Mouse (Mus musculus) embryonic facial prominence, embryonic 15.5 days (tissue): ENCODE measurements around the gene Nckap5. TPM values are rescaled to one million over a fixed set of nuclear protein-coding genes. Genes with fewer than 3 reads are reported as not detected.

ENCODE experiments used
- ATAC-seq: fragments of 200-750 bp; cut with Nextera tagmentation; 2 replicates; pipeline ENCODE4 v1.8.0; 2017; ENCODE audit warnings: low read depth, moderate TSS enrichment; ENCODE audit not compliant: insufficient number of reproducible peaks, low FRiP score, low TSS enrichment
- H3K27ac ChIP-seq: fragments of 300-500 bp; sonication (generic); replicated peaks from 2 replicates; pipeline ENCODE4 v1.5.1; 2015; ENCODE audit warnings: mild to moderate bottlenecking, inconsistent platforms
- H3K27me3 ChIP-seq: fragments of 300-500 bp; sonication (generic); 2 replicates; pipeline ENCODE4 v1.6.1; 2015; ENCODE audit warnings: inconsistent platforms
- H3K36me3 ChIP-seq: fragments of 300-500 bp; sonication (generic); 2 replicates; pipeline ENCODE4 v1.6.1; 2015; ENCODE audit warnings: mild to moderate bottlenecking, inconsistent platforms
- H3K4me1 ChIP-seq: fragments of 300-500 bp; sonication (generic); 2 replicates; pipeline ENCODE4 v1.6.1; 2015; ENCODE audit warnings: inconsistent platforms
- H3K4me2 ChIP-seq: fragments of 300-500 bp; sonication (generic); replicated peaks from 2 replicates; pipeline ENCODE4 v1.6.1; 2015; ENCODE audit warnings: mild to moderate bottlenecking, inconsistent platforms
- H3K4me3 ChIP-seq: fragments of 300-500 bp; sonication (generic); replicated peaks from 2 replicates; pipeline ENCODE4 v1.5.1; 2015; ENCODE audit warnings: mild to moderate bottlenecking, inconsistent platforms
- H3K9ac ChIP-seq: fragments of 300-500 bp; sonication (generic); 2 replicates; pipeline ENCODE4 v1.6.1; 2015; ENCODE audit warnings: inconsistent platforms
- H3K9me3 ChIP-seq: fragments of 300-500 bp; sonication (generic); replicated peaks from 2 replicates; pipeline ENCODE4 v1.6.1; 2016; ENCODE audit warnings: inconsistent platforms
- WGBS: fragments of 180-500 bp; shearing (Covaris S2); methylation state at CpG from one replicate; pipeline ENCODE4 v1.1.7; 2015; 5-methylcytosine and 5-hydroxymethylcytosine counted together
- polyA plus RNA-seq: library from polyadenylated mRNA; unstranded; fragments of >200 nt; fragmentation: Nextera tagmentation; extraction: Ambion mirVana; gene quantifications from 2 replicates; pipeline ENCODE4 v1.2.1, GENCODE M21; 2015

The Nckap5 gene
- polyA plus RNA-seq, 1 experiment from 2014 or later: 9.8 TPM

DNA sequence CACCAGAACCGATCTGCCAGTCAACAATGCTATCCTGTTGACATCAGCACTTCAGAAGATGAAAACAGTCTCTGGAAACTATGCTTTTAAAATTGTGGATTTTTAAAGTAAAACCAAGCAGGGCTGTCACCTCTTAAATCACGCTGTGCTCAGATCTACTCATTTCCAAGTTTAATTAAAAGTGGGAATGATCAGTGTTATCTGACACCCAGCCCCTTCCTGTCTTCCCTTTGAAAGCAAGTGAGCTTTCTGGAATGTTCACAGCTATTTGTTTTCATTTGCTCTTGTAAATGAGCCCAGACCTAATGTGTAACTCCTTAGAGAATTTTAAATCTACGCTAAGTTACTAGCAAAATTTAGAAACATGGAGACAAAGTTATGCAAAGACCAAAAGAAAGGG lies 491.3 kb downstream of the Nckap5 start:
- Histone ChIP-seq H3K27ac (no peak overlapping the region), H3K27me3 (no peaks in the 10 kb centered on the region), H3K9ac (no peak overlapping the region), H3K4me2 (no peak overlapping the region), H3K36me3 (no peaks in the 10 kb centered on the region), H3K9me3 (no peaks in the 10 kb centered on the region), H3K4me1 (no peaks in the 10 kb centered on the region), H3K4me3 (no peak overlapping the region)
- 52% methylated on average over 3 of the region's 3 CpGs for WGBS
- no peak for ATAC-seq

DNA sequence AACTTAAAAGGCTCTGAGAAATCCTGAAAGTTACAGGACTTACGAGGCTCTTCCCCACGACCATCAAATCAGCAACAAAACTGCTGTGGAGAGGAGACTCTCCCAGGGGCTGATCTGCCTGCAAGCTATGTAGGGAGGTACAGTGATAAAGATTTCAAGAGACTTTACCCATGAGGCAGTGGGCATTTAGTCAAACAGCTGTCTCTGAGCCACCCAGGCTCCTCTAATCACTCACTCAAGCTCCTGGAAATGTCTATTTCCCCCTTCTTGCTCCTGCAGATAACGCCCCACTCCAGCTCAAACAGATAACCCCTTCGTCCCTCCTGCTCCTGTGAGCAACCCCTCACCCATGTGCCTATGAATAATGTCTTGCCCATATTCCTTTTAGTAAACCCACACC lies 496.4 kb downstream of the Nckap5 start:
- Histone ChIP-seq H3K9ac (no peak overlapping the region), H3K4me3 (no peak overlapping the region), H3K4me1 (no peaks in the 10 kb centered on the region), H3K4me2 (no peak overlapping the region), H3K36me3 (no peaks in the 10 kb centered on the region), H3K27ac (no peak overlapping the region), H3K9me3 (no peaks in the 10 kb centered on the region), H3K27me3 (no peaks in the 10 kb centered on the region)
- no peak for ATAC-seq
- WGBS: 80% methylated on average over 4 of the region's 4 CpGs

DNA sequence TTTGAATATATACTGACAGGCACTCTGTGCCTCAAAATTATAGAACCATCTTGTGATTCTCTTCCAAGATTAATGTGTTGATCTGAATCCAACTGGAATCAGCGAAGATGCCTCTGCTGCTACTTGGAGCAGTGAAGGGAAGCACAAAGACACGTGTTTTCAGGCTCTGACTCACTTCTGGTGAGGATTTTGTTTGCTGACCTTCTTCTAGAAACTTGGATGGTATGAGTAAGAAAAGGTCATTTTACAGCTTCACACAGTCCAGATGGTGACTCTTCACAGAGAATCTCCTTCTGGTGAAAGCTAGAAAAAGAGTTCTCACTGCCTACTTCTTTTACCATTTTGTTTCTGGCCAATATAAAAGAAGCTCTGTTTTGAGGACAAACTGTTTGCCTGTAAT lies 498.6 kb downstream of the Nckap5 start:
- 58% methylated on average over 2 of the region's 2 CpGs for WGBS
- no peak overlapping the region for H3K4me2 ChIP-seq
- H3K9ac ChIP-seq: no peak overlapping the region
- H3K4me3 ChIP-seq: no peak overlapping the region
- no peak for ATAC-seq
- H3K9me3 ChIP-seq: no peaks in the 10 kb centered on the region
- no peaks in the 10 kb centered on the region for H3K36me3 ChIP-seq
- H3K4me1 ChIP-seq: no peaks in the 10 kb centered on the region
- H3K27me3 ChIP-seq: no peaks in the 10 kb centered on the region
- no peak overlapping the region for H3K27ac ChIP-seq

DNA sequence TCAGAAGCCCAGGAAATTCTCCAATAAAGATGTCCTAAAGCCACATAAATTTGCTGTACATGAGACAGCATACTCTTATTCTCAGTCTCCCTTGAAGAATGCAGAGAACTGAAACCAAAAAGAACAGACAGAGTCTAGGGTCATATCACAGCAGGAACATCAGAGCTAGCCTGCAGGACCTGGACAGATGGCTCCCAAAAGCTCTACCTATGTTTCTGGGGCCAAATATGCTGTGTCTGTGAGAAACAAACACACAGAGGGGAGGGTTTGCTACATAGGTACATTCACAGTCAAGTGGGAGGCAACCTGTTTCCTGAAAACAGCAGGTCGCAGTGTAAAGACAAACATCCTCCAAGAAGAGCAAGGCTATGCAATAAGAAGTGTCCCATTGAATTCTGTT lies 509.9 kb downstream of the Nckap5 start:
- no peak overlapping the region for H3K27ac ChIP-seq
- H3K9me3 ChIP-seq: no peaks in the 10 kb centered on the region
- no peaks in the 10 kb centered on the region for H3K36me3 ChIP-seq
- no peak overlapping the region for H3K9ac ChIP-seq
- WGBS: 96% methylated on average over 1 of the region's 1 CpGs
- no peaks in the 10 kb centered on the region for H3K4me1 ChIP-seq
- no peaks in the 10 kb centered on the region for H3K27me3 ChIP-seq
- no peak overlapping the region for H3K4me2 ChIP-seq
- no peak for ATAC-seq
- no peak overlapping the region for H3K4me3 ChIP-seq

DNA sequence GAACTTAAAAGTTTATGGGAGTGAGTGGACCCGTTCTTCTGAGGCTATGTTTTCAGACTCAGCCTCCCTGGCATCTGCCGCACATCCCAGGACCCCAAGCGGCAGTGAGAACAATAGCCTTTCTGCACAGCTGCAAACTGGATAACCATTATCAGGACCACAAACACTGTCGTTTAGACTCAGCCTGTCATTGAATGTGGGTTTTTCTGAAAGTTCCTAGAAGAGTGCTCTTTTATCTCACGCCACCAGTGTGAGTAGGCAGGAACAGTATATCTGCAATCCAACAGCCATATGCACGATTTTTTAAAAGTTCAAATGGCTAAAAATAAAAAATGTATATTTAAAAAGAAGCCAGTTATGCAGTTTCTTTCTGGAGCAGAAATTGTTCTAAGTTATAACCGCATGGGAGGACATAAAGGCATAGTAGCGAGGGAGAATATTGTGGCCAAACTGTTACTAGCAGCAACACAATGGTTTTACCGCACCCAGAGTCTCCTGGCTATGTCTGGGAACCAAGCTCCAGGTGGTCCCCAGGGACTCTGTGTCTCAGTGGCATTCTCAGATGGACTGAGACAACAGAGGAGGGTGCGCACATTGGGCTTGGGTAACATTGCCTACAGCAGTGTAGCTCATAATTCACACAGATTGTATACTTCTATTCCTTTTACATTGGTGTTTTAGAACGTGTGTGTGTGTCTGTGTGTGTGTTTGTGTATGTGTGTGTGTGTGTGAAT lies 512.6 kb downstream of the Nckap5 start:
- Histone ChIP-seq H3K4me3 (no peak overlapping the region), H3K4me1 (no peaks in the 10 kb centered on the region), H3K27me3 (no peaks in the 10 kb centered on the region), H3K4me2 (no peak overlapping the region), H3K9ac (no peak overlapping the region), H3K36me3 (no peaks in the 10 kb centered on the region), H3K27ac (no peak overlapping the region), H3K9me3 (no peaks in the 10 kb centered on the region)
- 74% methylated on average over 11 of the region's 11 CpGs for WGBS
- ATAC-seq: no peak

DNA sequence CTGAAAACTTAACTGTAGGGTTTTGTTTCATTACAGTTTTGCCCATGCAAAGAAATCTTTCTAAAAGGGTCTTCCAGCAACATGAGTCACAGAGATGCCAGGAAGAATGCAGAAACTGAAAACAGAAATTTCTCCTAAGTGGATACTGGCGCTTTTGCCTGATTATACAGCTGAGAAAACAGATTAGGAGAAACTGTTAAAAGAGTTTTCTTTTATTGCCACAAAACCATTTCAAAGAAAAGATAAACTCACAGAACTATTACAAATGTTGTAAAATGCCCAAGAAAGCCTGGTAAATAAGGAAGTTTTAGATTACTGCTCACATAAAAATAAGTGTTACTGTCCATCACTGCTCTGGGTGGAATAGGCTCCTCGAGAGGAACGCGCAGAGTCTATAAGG lies 513.3 kb downstream of the Nckap5 start:
- Histone ChIP-seq H3K4me3 (no peak overlapping the region), H3K9me3 (no peaks in the 10 kb centered on the region), H3K9ac (no peak overlapping the region), H3K4me1 (no peaks in the 10 kb centered on the region), H3K27me3 (no peaks in the 10 kb centered on the region), H3K4me2 (no peak overlapping the region), H3K27ac (no peak overlapping the region), H3K36me3 (no peaks in the 10 kb centered on the region)
- no peak for ATAC-seq
- 85% methylated on average over 4 of the region's 4 CpGs for whole genome bisulfite sequencing

DNA sequence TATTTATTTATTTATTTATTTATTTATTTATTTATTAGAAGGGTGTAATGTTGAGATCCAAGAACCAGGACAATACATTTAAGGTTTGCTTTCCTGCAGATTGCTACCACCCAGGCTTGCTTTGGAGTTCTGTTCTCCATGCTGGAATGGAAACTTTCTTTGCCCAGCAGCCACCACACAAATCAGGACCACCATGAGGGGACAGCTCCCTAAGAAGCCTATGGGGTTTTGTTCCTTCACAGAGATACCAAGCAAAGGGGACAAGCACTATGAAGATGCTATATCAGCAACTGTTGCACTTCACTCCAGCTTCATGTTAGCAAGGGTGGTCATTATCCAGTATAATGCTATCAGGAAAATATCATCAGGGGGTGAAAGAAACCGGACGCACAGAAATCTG lies 513.7 kb downstream of the Nckap5 start:
- Histone ChIP-seq H3K36me3 (no peaks in the 10 kb centered on the region), H3K9ac (no peak overlapping the region), H3K27ac (no peak overlapping the region), H3K4me2 (no peak overlapping the region), H3K4me1 (no peaks in the 10 kb centered on the region), H3K9me3 (no peaks in the 10 kb centered on the region), H3K4me3 (no peak overlapping the region), H3K27me3 (no peaks in the 10 kb centered on the region)
- WGBS: 80% methylated on average over 2 of the region's 2 CpGs
- no peak for ATAC-seq

DNA sequence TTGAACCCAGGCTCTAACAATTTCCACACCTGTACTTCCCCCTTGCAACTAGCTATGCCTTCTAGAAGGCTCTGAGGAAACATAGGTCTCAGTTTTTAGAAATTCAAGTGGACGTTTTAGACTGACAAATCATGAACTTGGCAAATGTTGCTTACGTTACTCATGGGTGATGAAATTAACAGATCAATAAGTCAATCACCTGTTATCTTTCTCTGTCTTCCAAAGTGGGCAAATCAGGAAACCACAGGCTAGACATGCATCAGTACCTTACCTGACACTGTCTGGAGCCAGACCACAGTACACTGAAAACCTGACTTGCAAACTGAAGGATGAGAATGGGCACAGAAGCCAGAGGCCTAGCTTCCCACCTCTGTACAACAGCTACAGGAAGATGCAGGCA lies 529.5 kb downstream of the Nckap5 start:
- ATAC-seq: no peak
- WGBS: 78% methylated on average over 2 of the region's 2 CpGs
- H3K27ac ChIP-seq: no peak overlapping the region
- H3K9me3 ChIP-seq: no peaks in the 10 kb centered on the region
- H3K4me1 ChIP-seq: no peaks in the 10 kb centered on the region
- no peak overlapping the region for H3K9ac ChIP-seq
- H3K36me3 ChIP-seq: no peaks in the 10 kb centered on the region
- no peaks in the 10 kb centered on the region for H3K27me3 ChIP-seq
- H3K4me3 ChIP-seq: no peak overlapping the region
- H3K4me2 ChIP-seq: no peak overlapping the region

DNA sequence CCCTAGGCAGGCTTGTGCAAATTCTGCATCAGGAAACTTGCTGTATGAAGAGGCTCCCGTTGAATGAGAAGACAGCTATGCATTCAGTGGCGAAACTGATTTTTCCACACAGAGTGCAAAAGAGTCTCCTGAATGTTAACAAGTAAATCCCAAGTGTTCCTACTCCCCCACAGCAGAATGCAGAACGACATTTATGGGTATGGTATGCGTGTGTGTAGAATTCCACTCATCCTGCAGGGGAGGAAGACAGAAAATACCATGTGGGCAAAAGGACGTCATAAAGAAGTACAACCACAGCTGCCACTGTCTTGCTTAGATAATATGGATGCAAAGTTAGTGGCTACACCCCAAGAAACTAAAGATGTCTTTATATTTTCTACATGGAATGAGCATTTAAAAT lies 565.7 kb downstream of the Nckap5 start:
- ATAC-seq: no peak
- Histone ChIP-seq H3K4me3 (no peak overlapping the region), H3K36me3 (no peaks in the 10 kb centered on the region), H3K27me3 (no peaks in the 10 kb centered on the region), H3K27ac (no peak overlapping the region), H3K9ac (no peak overlapping the region), H3K9me3 (no peaks in the 10 kb centered on the region), H3K4me1 (0 out of 2 replicates have a peak, but pooled peaks cover 7% of the 10 kb centered on the region), H3K4me2 (no peak overlapping the region)
- WGBS: 41% methylated on average over 5 of the region's 5 CpGs

DNA sequence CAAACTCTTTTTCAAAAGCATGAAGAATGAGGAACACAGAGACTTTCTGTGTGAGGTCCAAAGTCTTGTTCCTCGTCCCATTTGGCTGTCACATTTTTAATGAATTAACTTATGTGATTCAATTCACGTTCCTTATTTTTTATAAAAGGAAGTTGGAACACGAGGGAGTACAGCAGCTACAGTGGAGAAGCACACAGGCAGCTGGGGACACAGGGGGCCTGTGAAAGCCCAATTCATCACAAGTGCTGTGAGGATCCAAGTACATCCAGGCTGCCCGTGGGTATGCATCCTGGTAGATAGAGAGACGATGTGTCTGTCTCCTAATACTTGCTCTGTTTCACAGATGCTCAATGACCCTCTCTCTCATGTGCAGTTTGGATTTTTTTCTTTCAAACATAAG lies 576.2 kb downstream of the Nckap5 start:
- Histone ChIP-seq H3K9ac (no peak overlapping the region), H3K4me1 (no peaks in the 10 kb centered on the region), H3K27ac (no peak overlapping the region), H3K4me3 (no peak overlapping the region), H3K4me2 (no peak overlapping the region), H3K36me3 (no peaks in the 10 kb centered on the region), H3K27me3 (no peaks in the 10 kb centered on the region), H3K9me3 (no peaks in the 10 kb centered on the region)
- 45% methylated on average over 5 of the region's 5 CpGs for WGBS
- ATAC-seq: no peak

DNA sequence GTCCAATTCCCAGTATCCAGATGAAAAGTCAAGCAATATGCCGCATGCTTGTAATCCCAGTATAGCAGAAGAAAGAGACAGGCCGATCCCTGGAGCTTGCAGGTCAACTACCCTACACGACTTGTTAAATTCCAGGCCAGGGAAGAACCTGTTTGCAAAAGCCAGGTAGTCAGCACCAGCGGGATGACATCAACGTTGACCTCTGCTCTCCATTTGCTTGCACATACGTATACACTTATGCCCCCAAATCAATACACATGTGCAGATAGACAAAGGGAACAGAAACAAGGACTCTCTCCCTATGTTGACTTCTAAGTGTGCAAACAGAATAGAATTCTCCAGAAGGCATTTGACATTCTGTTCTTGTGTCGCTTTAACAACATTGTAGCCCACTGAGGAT lies 576.7 kb downstream of the Nckap5 start:
- Histone ChIP-seq H3K27ac (no peak overlapping the region), H3K4me2 (no peak overlapping the region), H3K27me3 (no peaks in the 10 kb centered on the region), H3K4me3 (no peak overlapping the region), H3K9me3 (no peaks in the 10 kb centered on the region), H3K36me3 (no peaks in the 10 kb centered on the region), H3K9ac (no peak overlapping the region), H3K4me1 (no peaks in the 10 kb centered on the region)
- ATAC-seq: no peak
- 83% methylated on average over 7 of the region's 7 CpGs for WGBS

DNA sequence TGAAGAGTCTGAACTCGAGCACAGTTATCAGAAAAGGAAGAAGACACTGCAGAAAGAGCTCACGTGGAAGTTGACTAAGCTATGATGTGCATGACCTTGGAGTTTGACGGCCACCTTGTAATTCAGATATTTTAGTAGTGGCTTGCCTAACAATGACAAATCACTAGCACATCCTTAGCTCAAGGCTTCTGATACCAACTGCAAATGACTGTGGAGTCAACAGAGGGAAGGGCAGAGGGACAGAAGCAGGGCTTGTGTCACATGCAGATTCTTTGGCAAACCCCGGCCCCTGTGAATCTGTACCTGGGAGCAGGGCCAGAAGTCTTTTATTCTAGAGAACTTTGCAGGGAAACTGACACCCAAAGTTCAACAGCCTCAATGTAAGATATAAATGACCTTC lies 597.4 kb downstream of the Nckap5 start:
- 74% methylated on average over 4 of the region's 4 CpGs for WGBS
- no peak for ATAC-seq
- Histone ChIP-seq H3K27me3 (no peaks in the 10 kb centered on the region), H3K9ac (no peak overlapping the region), H3K9me3 (no peaks in the 10 kb centered on the region), H3K4me1 (no peaks in the 10 kb centered on the region), H3K4me2 (no peak overlapping the region), H3K27ac (no peak overlapping the region), H3K4me3 (no peak overlapping the region), H3K36me3 (no peaks in the 10 kb centered on the region)
